ENCODE assay signal across 8 mouse cellular contexts in the genomic region with DNA sequence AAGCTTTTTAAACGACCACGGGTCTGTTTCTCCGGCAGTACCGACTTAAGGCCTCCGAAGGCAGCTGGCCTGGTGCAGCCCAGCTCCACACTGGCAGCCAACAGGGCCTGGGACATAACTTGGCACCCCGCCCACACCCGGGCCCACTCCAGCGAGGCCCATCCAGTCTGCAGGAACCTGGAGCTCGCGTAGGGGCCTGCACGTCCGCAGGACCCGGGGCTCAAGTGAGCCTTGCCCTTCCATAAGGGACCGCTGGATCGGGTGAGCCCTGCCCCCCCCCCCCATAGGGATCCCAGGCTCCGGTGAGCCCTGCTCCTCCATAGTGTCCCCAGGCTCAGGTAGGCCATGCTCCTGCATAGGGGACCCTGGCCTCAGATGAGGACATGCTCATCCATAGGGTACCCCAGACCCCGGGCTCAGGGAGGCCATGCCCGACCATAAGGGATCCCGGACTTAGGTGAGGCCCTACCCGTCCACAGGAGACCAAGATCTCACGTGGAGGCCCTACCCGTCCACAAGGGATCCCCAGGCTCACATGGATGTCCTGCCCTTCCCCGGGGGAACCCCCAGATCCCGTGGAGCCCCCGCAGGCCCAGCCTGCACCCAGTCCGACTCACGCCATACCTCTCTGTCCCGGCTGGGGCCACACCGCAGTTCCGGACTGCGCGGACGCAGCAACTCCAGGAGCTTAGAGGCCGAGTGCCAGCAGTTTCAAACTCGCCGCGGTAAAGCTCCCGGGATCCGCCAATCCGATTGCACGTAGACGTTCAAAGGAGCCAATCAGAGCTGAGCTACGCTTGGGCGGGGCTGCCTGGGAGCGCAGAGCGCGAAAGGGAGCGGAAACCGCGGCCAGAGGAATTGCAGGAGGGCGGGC. TPM values are rescaled to one million over a fixed set of nuclear protein-coding genes. Genes with fewer than 3 reads are reported as not detected.
A peak's percentile ranks its signal among the peaks of the same experiment; 100 is the strongest.
DNase-seq lines count a peak whose midpoint lies in the region; ATAC-seq and TF ChIP-seq lines count a peak whose summit lies in the region.

A gene (minus strand): TSS at position 727 of the 874 bp plus-strand sequence.

- peak within 1 kb of the TSS; percentile 40 for H3K9ac ChIP-seq in hindbrain, postnatal 0 days (replicated peaks; ENCODE audit: low read length)

- H3K9me3 ChIP-seq in hindbrain, postnatal 0 days (ENCODE audit: low read length): no peaks in the 10 kb centered on the region

- peak within 1 kb of the TSS; percentile 92 for H3K4me2 ChIP-seq in hindbrain, postnatal 0 days (ENCODE audit: low read depth, low read length)

- ATAC-seq in hindbrain, postnatal 0 days: peak; percentile 98
- ATAC-seq in megakaryocyte, adult 5-6 weeks (ENCODE audit: poor library complexity, severe bottlenecking): peak; percentile 95

- peak; percentile 95 for DNase-seq in WW6 (ENCODE audit: low read depth, low spot score)
- DNase-seq in cerebellum, postnatal 4 days (ENCODE audit: low spot score in 2 of 2): peak; percentile 93 to 96
- DNase-seq in gastrocnemius, adult 2 months: peak; percentile 97
- peak; percentile 99 for DNase-seq in hindbrain, postnatal 0 days (ENCODE audit: low spot score)
- peak; percentile 89 to 92 for DNase-seq in left cerebral cortex, adult 2 months (ENCODE audit: extremely low spot score in 1 of 2, low spot score in 2 of 2)
- DNase-seq in right cerebral cortex, adult 2 months (ENCODE audit: low spot score in 2 of 2): peak; percentile 92 to 95
- peak; percentile 98 for DNase-seq in urinary bladder, postnatal 14 days (ENCODE audit: low spot score)

- peak within 1 kb of the TSS; percentile 75 for H3K4me3 ChIP-seq in gastrocnemius, adult 2 months
- H3K4me3 ChIP-seq in hindbrain, postnatal 0 days (ENCODE audit: low read length): peak within 1 kb of the TSS; percentile 67
- H3K4me3 ChIP-seq in left cerebral cortex, adult 2 months: peak within 1 kb of the TSS; percentile 53

- TF ChIP-seq CTCF in gastrocnemius, adult 2 months (IDR thresholded peaks at IDR 0.05): no peak
- no peak for TF ChIP-seq CTCF in hindbrain, postnatal 0 days (IDR thresholded peaks at IDR 0.05; ENCODE audit: low read depth)
- TF ChIP-seq CTCF in left cerebral cortex, adult 2 months (IDR thresholded peaks at IDR 0.05): no peak; the same call in none of the 2 replicates

- H3K4me1 ChIP-seq in hindbrain, postnatal 0 days (ENCODE audit: insufficient read depth, low read length): peaks cover 7% of the 10 kb centered on the region

- no peaks in the 10 kb centered on the region for H3K36me3 ChIP-seq in hindbrain, postnatal 0 days (ENCODE audit: insufficient read depth, low read length)

- peak within 1 kb of the TSS; percentile 41; the same call in 1 of the 2 replicates for H3K27ac ChIP-seq in gastrocnemius, adult 2 months
- H3K27ac ChIP-seq in hindbrain, postnatal 0 days: peak within 1 kb of the TSS; percentile 46
- no peak within 1 kb of the TSS for H3K27ac ChIP-seq in left cerebral cortex, adult 2 months

- WGBS in hindbrain, postnatal 0 days: under 1% methylated on average over 50 of the region's 51 CpGs

- intact Hi-C loops in gastrocnemius, adult 2 months (cut with DNase I): no loop called here
- intact Hi-C loops in left cerebral cortex, adult 2 months (cut with DNase I): no loop called here

- H3K27me3 ChIP-seq in hindbrain, postnatal 0 days (ENCODE audit: insufficient read depth, low read length): no peaks in the 10 kb centered on the region

RNA-seq across cellular contexts. Expression of the gene that starts here (rescaled TPM):
- total RNA-seq in gastrocnemius, adult 2 months (2021): not detected
- total RNA-seq in hindbrain, postnatal 0 days (2014; rRNA removed): 28.1 and 44.3 TPM in 2 replicates
- 59.6 and 74.2 TPM in 2 replicates for polyA plus RNA-seq in hindbrain, postnatal 0 days (2015; fragmentation: Nextera tagmentation; extraction: Ambion mirVana)
- total RNA-seq in left cerebral cortex, adult 2 months (2021): under 1 TPM; 0.36 to 0.40 TPM
- total RNA-seq in megakaryocyte, adult 5-6 weeks (2015): 97.3 and 102 TPM in 2 replicates
- 210 and 232 TPM in 2 replicates for total RNA-seq in megakaryocyte, adult 5-6 weeks (2017)

Comparison
In these comparisons a context has a peak if more than half of its experiments do, and no peak if none do; other contexts are left out.
1. RNA of the gene that starts here (total RNA-seq): 97.3 to 232 TPM in megakaryocyte, adult 5-6 weeks and 28.1 to 44.3 TPM in hindbrain, postnatal 0 days; 0.36 to 0.40 TPM in left cerebral cortex, adult 2 months and not detected in gastrocnemius, adult 2 months; every median in the first group is over 10 times any median in the second.
2. Peak in DNase-seq, H3K4me3 ChIP-seq and H3K27ac ChIP-seq in gastrocnemius, adult 2 months; RNA of the gene not detected or under 1 TPM.
3. Peak in DNase-seq and H3K4me3 ChIP-seq in left cerebral cortex, adult 2 months; RNA of the gene not detected or under 1 TPM.
4. Peak in every context shown above with its lines, with median percentiles within 50 percentile points of each other: DNase-seq and H3K4me3 ChIP-seq.